Mouse (Mus musculus): ENCODE data around the gene Dnah2.

GRCm38 (mm10) chr11:69373223-69373965 is 175.5 kb downstream of the Dnah2 start:
- no peak for TF ChIP-seq CTCF (IDR thresholded peaks at IDR 0.05; ENCODE audit: control insufficient read depth, insufficient read depth, low read length)
- no peak for TF ChIP-seq POLR2A (IDR thresholded peaks at IDR 0.05; ENCODE audit: borderline replicate concordance, control insufficient read depth, low read depth, low read length)
